ENCODE assay signal across 9 mouse cellular contexts in the genomic region with DNA sequence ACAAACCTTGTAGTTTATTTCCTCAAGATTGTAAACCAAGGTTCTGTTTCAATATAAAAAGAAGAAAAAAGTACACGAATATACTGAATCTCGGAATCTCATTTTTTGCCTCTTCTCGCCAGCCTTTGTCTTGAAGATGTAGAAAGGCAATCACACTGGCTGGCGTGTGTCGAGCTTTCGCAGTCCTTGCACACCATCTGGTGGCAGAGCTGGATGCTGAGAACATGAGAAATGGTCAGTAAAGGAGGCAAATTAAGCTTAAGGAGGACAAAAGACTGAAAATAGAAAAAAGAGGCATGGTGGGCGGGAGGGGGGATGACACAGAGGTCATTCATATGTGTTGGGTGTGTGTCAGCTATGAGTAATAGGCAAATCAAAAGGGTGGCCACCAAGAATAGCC. TPM values are rescaled to one million over a fixed set of nuclear protein-coding genes. Genes with fewer than 3 reads are reported as not detected.
DNase-seq lines count a peak whose midpoint lies in the region; ATAC-seq and TF ChIP-seq lines count a peak whose summit lies in the region.
"Had no signal": no experiment of that assay in that cellular context is flagged by ENCODE, and none has a peak within 500 bp of the region (broad histone marks: within the 10 kb centered on the region; RNA-seq: fewer than 3 reads in every experiment).

No protein-coding gene starts in this region.

- peak; percentile 83 for TF ChIP-seq CTCF in intestine, postnatal 0 days (IDR thresholded peaks at IDR 0.05; ENCODE audit: low read depth)
- peak; percentile 76 for TF ChIP-seq CTCF in kidney, adult 2 months (conservative IDR thresholded peaks at IDR 0.05; ENCODE audit: insufficient read depth, insufficient read length, low read depth, low read length)
- peak; percentile 82 for TF ChIP-seq CTCF in olfactory bulb, adult 2 months (IDR thresholded peaks at IDR 0.05; ENCODE audit: insufficient read depth, low read depth, low read length)

- H3K36me3 ChIP-seq in intestine, postnatal 0 days (ENCODE audit: control insufficient read depth, insufficient read depth) = no peaks in the 10 kb centered on the region
- H3K36me3 ChIP-seq in intestine, embryonic 15.5 days = no peaks in the 10 kb centered on the region
- H3K36me3 ChIP-seq in forebrain, embryonic 16.5 days (ENCODE audit: control insufficient read depth, insufficient read depth) = no peaks in the 10 kb centered on the region
- H3K36me3 ChIP-seq in kidney, adult 2 months (ENCODE audit: control insufficient read depth, insufficient read depth, low read length) = no peaks in the 10 kb centered on the region
- H3K36me3 ChIP-seq: liver, embryonic 13.5 days had no signal

- ATAC-seq in intestine, postnatal 0 days = no peak
- ATAC-seq in intestine, embryonic 15.5 days = no peak
- peak; percentile 90 for ATAC-seq in forebrain, embryonic 16.5 days
- no peak for ATAC-seq in activated CD4-positive, CD25-positive, alpha-beta regulatory T cell, adult 4 months

- no peak overlapping the region for H3K27ac ChIP-seq in intestine, postnatal 0 days (ENCODE audit: low read depth, low read length)
- no peak overlapping the region for H3K27ac ChIP-seq in intestine, embryonic 15.5 days
- H3K27ac ChIP-seq in forebrain, embryonic 16.5 days (ENCODE audit: low read length) = no peak overlapping the region
- no peak overlapping the region for H3K27ac ChIP-seq in kidney, adult 2 months (ENCODE audit: insufficient read depth, low read depth, low read length)
- no peak overlapping the region for H3K27ac ChIP-seq in olfactory bulb, adult 2 months (ENCODE audit: insufficient read depth, low read depth, low read length)
- H3K27ac ChIP-seq: liver, embryonic 13.5 days had no signal

- 74% methylated on average over 7 of the region's 7 CpGs for WGBS in intestine, postnatal 0 days
- WGBS in intestine, embryonic 15.5 days = 70% methylated on average over 7 of the region's 7 CpGs
- 40% methylated on average over 7 of the region's 7 CpGs for WGBS in forebrain, embryonic 16.5 days
- WGBS in kidney, adult 2 months = 58% methylated on average over 7 of the region's 7 CpGs
- 31% methylated on average over 7 of the region's 7 CpGs for WGBS in olfactory bulb, adult 2 months

- no peaks in the 10 kb centered on the region; the same call in 1 of the 2 replicates for H3K4me1 ChIP-seq in intestine, postnatal 0 days (replicated peaks; ENCODE audit: control insufficient read depth, insufficient read depth, low read length)
- no peaks in the 10 kb centered on the region for H3K4me1 ChIP-seq in intestine, embryonic 15.5 days (replicated peaks)
- H3K4me1 ChIP-seq in forebrain, embryonic 16.5 days (replicated peaks; ENCODE audit: control insufficient read depth, insufficient read depth, low read length) = no peaks in the 10 kb centered on the region
- 0 out of 2 replicates have a peak, but pooled peaks cover 2% of the 10 kb centered on the region for H3K4me1 ChIP-seq in kidney, adult 2 months (ENCODE audit: control insufficient read depth, insufficient read depth, low read length)
- H3K4me1 ChIP-seq in olfactory bulb, adult 2 months (ENCODE audit: control insufficient read depth, insufficient read depth, low read length) = no peaks in the 10 kb centered on the region

- no peak overlapping the region for H3K4me2 ChIP-seq in intestine, postnatal 0 days (replicated peaks; ENCODE audit: low read depth)
- no peak overlapping the region for H3K4me2 ChIP-seq in intestine, embryonic 15.5 days (replicated peaks)
- no peak overlapping the region for H3K4me2 ChIP-seq in forebrain, embryonic 16.5 days (ENCODE audit: low read length)
- H3K4me2 ChIP-seq: liver, embryonic 13.5 days had no signal

- peak; percentile 50 for DNase-seq in cerebellum, adult 11 months
- DNase-seq in kidney, adult 2 months = peak; percentile 45
- DNase-seq in left cerebral cortex, postnatal 4 days = peak; percentile 75
- DNase-seq: liver, embryonic 13.5 days had no signal

- no peaks in the 10 kb centered on the region for H3K9me3 ChIP-seq in intestine, postnatal 0 days (ENCODE audit: control insufficient read depth)
- no peaks in the 10 kb centered on the region for H3K9me3 ChIP-seq in intestine, embryonic 15.5 days
- no peaks in the 10 kb centered on the region for H3K9me3 ChIP-seq in forebrain, embryonic 16.5 days (ENCODE audit: control insufficient read depth, low read length)
- H3K9me3 ChIP-seq: liver, embryonic 13.5 days had no signal

- intact Hi-C loops in left cerebral cortex, postnatal 4 days (cut with DNase I) = loop anchor here (2.0 to 10.0 kb wide), 2 partner anchors 915 to 1105 kb away; no protein-coding TSS in a partner anchor

- no peak overlapping the region for H3K4me3 ChIP-seq in intestine, postnatal 0 days (ENCODE audit: low read depth, low read length)
- no peak overlapping the region for H3K4me3 ChIP-seq in intestine, embryonic 15.5 days (replicated peaks)
- no peak overlapping the region for H3K4me3 ChIP-seq in forebrain, embryonic 16.5 days (replicated peaks; ENCODE audit: low read length)
- H3K4me3 ChIP-seq in kidney, adult 2 months (ENCODE audit: insufficient read depth, low read depth, low read length) = no peak overlapping the region
- H3K4me3 ChIP-seq in olfactory bulb, adult 2 months (ENCODE audit: insufficient read depth, low read depth, low read length) = no peak overlapping the region
- H3K4me3 ChIP-seq: liver, embryonic 13.5 days had no signal

- no peak for TF ChIP-seq POLR2A in kidney, adult 2 months (IDR thresholded peaks at IDR 0.05; ENCODE audit: low read depth, low read length)
- TF ChIP-seq POLR2A in olfactory bulb, adult 2 months (IDR thresholded peaks at IDR 0.05; ENCODE audit: insufficient read depth, low read depth, low read length) = no peak

- no peak overlapping the region for H3K9ac ChIP-seq in intestine, postnatal 0 days (ENCODE audit: low read depth, low read length)
- H3K9ac ChIP-seq in intestine, embryonic 15.5 days = no peak overlapping the region
- H3K9ac ChIP-seq in forebrain, embryonic 16.5 days (replicated peaks; ENCODE audit: low read depth, low read length) = no peak overlapping the region
- H3K9ac ChIP-seq: liver, embryonic 13.5 days had no signal

- H3K27me3 ChIP-seq in intestine, postnatal 0 days (replicated peaks; ENCODE audit: control insufficient read depth, insufficient read depth, low read length) = no peaks in the 10 kb centered on the region
- no peaks in the 10 kb centered on the region for H3K27me3 ChIP-seq in intestine, embryonic 15.5 days (replicated peaks)
- no peaks in the 10 kb centered on the region for H3K27me3 ChIP-seq in forebrain, embryonic 16.5 days (replicated peaks; ENCODE audit: control insufficient read depth, insufficient read depth, low read length)
- no peaks in the 10 kb centered on the region for H3K27me3 ChIP-seq in kidney, adult 2 months (replicated peaks; ENCODE audit: control insufficient read depth, insufficient read depth, low read length)
- H3K27me3 ChIP-seq: liver, embryonic 13.5 days had no signal

RNA-seq across cellular contexts. Expression of a gene that starts 31.6 kb away (rescaled TPM):
- polyA plus RNA-seq in intestine, postnatal 0 days (2015; fragmentation: Nextera tagmentation; extraction: Ambion mirVana) = 2.2 and 2.5 TPM in 2 replicates
- polyA plus RNA-seq in intestine, embryonic 15.5 days (2015; fragmentation: Nextera tagmentation; extraction: Ambion mirVana) = 0.30 and 0.39 TPM in 2 replicates
- not detected in 2 replicates for polyA plus RNA-seq in forebrain, embryonic 16.5 days (2015; fragmentation: Nextera tagmentation; extraction: Ambion mirVana)
- polyA plus RNA-seq in kidney, adult 2 months (2012; rRNA removed) = 30.3 and 43.7 TPM in 2 replicates
- total RNA-seq in left cerebral cortex, postnatal 4 days (2021) = 1 to 10 TPM; 1.6 to 2.8 TPM
- polyA plus RNA-seq in olfactory bulb, adult 2 months (2012; ENCODE audit: insufficient read depth, insufficient read length, low replicate concordance, missing spikeins) = not detected in 2 replicates
- 1 to 10 TPM; 2.6 to 3.5 TPM for polyA plus RNA-seq in activated CD4-positive, CD25-positive, alpha-beta regulatory T cell, adult 4 months (2017; shearing (Covaris generic))
